Mouse (Mus musculus) effector memory CD4-positive, alpha-beta T cell, adult 7 months (primary cell): ENCODE measurements around the gene Amy1. TPM values are rescaled to one million over a fixed set of nuclear protein-coding genes. Genes with fewer than 3 reads are reported as not detected.

ENCODE experiments used
- polyA plus RNA-seq: library from polyadenylated mRNA; unstranded; fragments of 100-300 nt; shearing (Covaris generic); gene quantifications from one replicate; pipeline ENCODE4 v1.2.1, GENCODE M21; 2017

Amy1 gene
- polyA plus RNA-seq = 0.50 TPM

DNA sequence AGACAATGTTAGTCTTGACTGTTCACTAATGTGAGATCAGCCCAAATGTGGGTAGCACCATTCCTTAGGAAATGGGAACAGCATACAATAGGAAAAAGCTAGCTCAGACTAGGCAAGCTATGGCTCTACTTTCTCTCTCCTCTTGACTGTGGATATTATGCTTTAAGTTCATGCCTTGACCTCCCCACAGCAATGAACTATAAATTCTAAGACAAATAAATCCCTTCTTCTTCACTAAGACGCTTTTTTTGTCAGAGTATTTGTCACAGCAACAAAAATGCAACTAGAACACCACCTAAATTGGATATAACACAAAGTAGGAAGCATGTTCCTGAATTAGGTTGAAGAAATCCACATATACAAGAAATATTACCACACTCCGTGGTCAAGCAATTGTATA, at the start of gene Amy1:
TSS of gene Amy1 (minus strand) at position 101 of the 400 bp plus-strand sequence.

DNA sequence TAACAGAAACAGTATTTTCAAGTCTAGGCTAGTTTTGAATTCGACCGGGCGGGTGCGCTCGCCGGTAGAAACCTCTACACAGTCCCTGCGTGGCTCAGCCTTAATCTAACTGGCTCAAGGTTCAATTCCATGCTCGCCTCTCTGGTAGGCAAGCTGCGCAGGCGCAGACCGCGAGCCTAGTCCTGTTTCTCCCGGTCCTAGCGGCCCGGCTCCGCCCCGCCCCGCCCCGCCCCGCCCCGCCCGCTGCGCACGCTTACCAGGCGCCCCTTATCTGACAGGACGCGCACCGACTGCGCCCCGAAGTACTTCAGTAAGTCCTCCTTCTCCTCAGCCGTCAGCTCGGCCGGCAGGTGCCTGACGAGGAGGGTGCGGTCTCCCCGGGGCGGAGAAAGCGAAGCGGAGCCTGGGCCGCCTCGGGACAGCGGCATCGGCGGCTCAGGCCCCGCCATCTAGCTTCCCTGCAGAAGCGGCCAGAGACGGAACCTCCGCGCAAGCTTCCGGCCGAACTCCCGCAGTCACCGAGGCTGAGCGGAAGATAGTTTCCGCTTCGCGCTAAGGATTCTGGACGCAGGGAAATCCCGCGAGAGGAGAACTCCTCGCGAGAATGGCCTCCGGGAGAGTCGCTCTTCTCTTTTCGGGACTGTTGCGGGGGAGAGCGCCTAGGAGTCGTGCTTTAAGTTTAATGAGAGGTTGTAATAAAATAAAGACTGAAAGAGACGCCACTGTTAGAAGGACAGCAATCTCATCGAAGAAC, 23.3 kb upstream of the Amy1 start, which contains the start of gene Rnpc3:
TSS of gene Rnpc3 (minus strand) at position 544 of the 754 bp plus-strand sequence.

DNA sequence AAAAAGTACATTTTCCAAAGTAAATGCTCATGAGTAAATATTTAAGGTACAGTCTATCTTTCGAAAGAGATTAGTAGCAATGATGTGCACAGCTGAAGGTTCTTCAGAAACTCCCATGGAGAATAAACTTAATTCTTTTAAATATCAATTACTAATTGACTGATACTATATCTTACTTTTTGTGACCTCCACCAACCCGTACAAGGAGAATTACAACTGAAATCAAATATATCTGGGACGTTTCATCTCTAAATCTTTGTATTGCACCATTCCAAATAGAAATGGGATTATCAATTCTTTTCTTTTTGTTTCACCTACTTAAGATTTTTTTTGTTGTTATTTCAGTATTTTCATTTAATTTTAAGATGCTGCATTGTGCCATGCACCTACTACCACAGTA, 74.2 kb downstream of the Amy1 start, which contains the start of gene Amy2a1:
TSS of gene Amy2a1 (minus strand) at position 101 of the 400 bp plus-strand sequence.

Other genes starting within 250 kb of the Amy1 start
- not detected for gene Amy2a1, start 74.3 kb downstream of the Amy1 start, polyA plus RNA-seq
- 29.5 TPM for gene Rnpc3, start 23.4 kb upstream of the Amy1 start, polyA plus RNA-seq